Mouse (Mus musculus) liver, embryonic 12.5 days (tissue): ENCODE data around the gene BC049762. TPM values are rescaled to one million over a fixed set of nuclear protein-coding genes. Genes with fewer than 3 reads are reported as not detected.

Experiments
- ATAC-seq: fragments of 200-750 bp; cut with Nextera tagmentation; 2 replicates; pipeline ENCODE4 v1.8.0; 2017; ENCODE audit warnings: moderate number of reproducible peaks, mild to moderate bottlenecking, moderate library complexity
- H3K27ac ChIP-seq: fragments of 300-500 bp; sonication (generic); 2 replicates; pipeline ENCODE4 v1.5.1; 2016; ENCODE audit warnings: mild to moderate bottlenecking
- H3K27me3 ChIP-seq: fragments of 300-500 bp; sonication (generic); replicated peaks from 2 replicates; pipeline ENCODE4 v1.6.1; 2016; ENCODE audit warnings: mild to moderate bottlenecking, moderate library complexity
- H3K36me3 ChIP-seq: fragments of 300-500 bp; sonication (generic); 2 replicates; pipeline ENCODE4 v1.6.1; 2016; ENCODE audit warnings: mild to moderate bottlenecking, moderate library complexity
- H3K4me1 ChIP-seq: fragments of 300-500 bp; sonication (generic); 2 replicates; pipeline ENCODE4 v1.6.1; 2016
- H3K4me2 ChIP-seq: fragments of 300-500 bp; sonication (generic); 2 replicates; pipeline ENCODE4 v1.6.1; 2016; ENCODE audit warnings: mild to moderate bottlenecking, moderate library complexity
- H3K4me3 ChIP-seq: fragments of 300-500 bp; sonication (generic); 2 replicates; pipeline ENCODE4 v1.5.1; 2016; ENCODE audit warnings: mild to moderate bottlenecking, moderate library complexity
- H3K9ac ChIP-seq: fragments of 300-500 bp; sonication (generic); 2 replicates; pipeline ENCODE4 v1.6.1; 2016; ENCODE audit warnings: mild to moderate bottlenecking, moderate library complexity
- H3K9me3 ChIP-seq: fragments of 300-500 bp; sonication (generic); replicated peaks from 2 replicates; pipeline ENCODE4 v1.6.1; 2016; ENCODE audit warnings: mild to moderate bottlenecking, moderate library complexity
- WGBS: fragments of 180-500 bp; shearing (Covaris S2); methylation state at CpG from one replicate; pipeline ENCODE4 v1.1.7; 2016; ENCODE audit not compliant: insufficient replicate concordance; 5-methylcytosine and 5-hydroxymethylcytosine counted together
- polyA plus RNA-seq: library from polyadenylated mRNA; unstranded; fragments of >200 nt; fragmentation: Nextera tagmentation; extraction: Ambion mirVana; gene quantifications from 2 replicates; pipeline ENCODE4 v1.2.1, GENCODE M21; 2016

The BC049762 gene
- polyA plus RNA-seq, 1 experiment from 2014 or later: 0.56 TPM

GRCm38 (mm10) chr11:51265326-51265725, 2.5 kb upstream of the BC049762 start:
- H3K4me2 ChIP-seq: peak overlapping the region; percentile 91
- H3K27ac ChIP-seq: peak overlapping the region; percentile 95; the same call in 1 of the 2 replicates
- H3K9ac ChIP-seq: peak overlapping the region; percentile 96
- ATAC-seq: no peak
- WGBS: 45% methylated on average over 3 of the region's 3 CpGs
- H3K27me3 ChIP-seq: no peaks in the 10 kb centered on the region
- H3K4me1 ChIP-seq: peaks cover 37% of the 10 kb centered on the region
- peak overlapping the region; percentile 87 for H3K4me3 ChIP-seq
- no peaks in the 10 kb centered on the region for H3K9me3 ChIP-seq
- peaks cover 35% of the 10 kb centered on the region for H3K36me3 ChIP-seq

- no peaks in the 10 kb centered on the region for H3K27me3 ChIP-seq
- no peaks in the 10 kb centered on the region for H3K9me3 ChIP-seq
- H3K27ac ChIP-seq: peak overlapping the region; percentile 95
- H3K9ac ChIP-seq: peak overlapping the region; percentile 96
- H3K36me3 ChIP-seq: peaks cover 26% of the 10 kb centered on the region
- H3K4me1 ChIP-seq: peaks cover 37% of the 10 kb centered on the region
- peak overlapping the region; percentile 91 for H3K4me2 ChIP-seq
- peak overlapping the region; percentile 87 for H3K4me3 ChIP-seq
- no peak for ATAC-seq
- WGBS: 8% methylated on average over 6 of the region's 6 CpGs
Observed at GRCm38 (mm10) chr11:51264352-51264751, 1.5 kb upstream of the BC049762 start.

GRCm38 (mm10) chr11:51263286-51263831, 513 bp upstream of the BC049762 start:
- under 1% methylated on average over 50 of the region's 50 CpGs for WGBS
- ATAC-seq: peak; percentile 48
- H3K4me1 ChIP-seq: peaks cover 37% of the 10 kb centered on the region
- H3K27me3 ChIP-seq: no peaks in the 10 kb centered on the region
- peak overlapping the region; percentile 87 for H3K4me3 ChIP-seq
- H3K27ac ChIP-seq: peak overlapping the region; percentile 95
- peak overlapping the region; percentile 96 for H3K9ac ChIP-seq
- no peaks in the 10 kb centered on the region for H3K9me3 ChIP-seq
- peak overlapping the region; percentile 91 for H3K4me2 ChIP-seq
- peaks cover 18% of the 10 kb centered on the region for H3K36me3 ChIP-seq

GRCm38 (mm10) chr11:51261680-51262219, 1.1 kb downstream of the BC049762 start, which contains the start of gene Clk4:
TSS of gene Clk4 (plus strand) at chr11:51261730.
- H3K9ac ChIP-seq: peak within 1 kb of the TSS; percentile 77
- peaks cover 36% of the 10 kb centered on the region for H3K4me1 ChIP-seq
- 59% methylated on average over 3 of the region's 3 CpGs for WGBS
- H3K36me3 ChIP-seq: peaks cover 5% of the 10 kb centered on the region
- H3K9me3 ChIP-seq: no peaks in the 10 kb centered on the region
- peak within 1 kb of the TSS; percentile 91 for H3K4me2 ChIP-seq
- ATAC-seq: no peak
- H3K27ac ChIP-seq: peak within 1 kb of the TSS; percentile 95
- H3K4me3 ChIP-seq: peak within 1 kb of the TSS; percentile 87
- no peaks in the 10 kb centered on the region for H3K27me3 ChIP-seq

- Histone ChIP-seq H3K4me2 (no peak overlapping the region), H3K4me3 (no peak overlapping the region), H3K27me3 (0 out of 2 replicates have a peak, but pooled peaks cover 3% of the 10 kb centered on the region), H3K36me3 (no peaks in the 10 kb centered on the region), H3K27ac (no peak overlapping the region), H3K4me1 (peaks cover 5% of the 10 kb centered on the region), H3K9me3 (no peaks in the 10 kb centered on the region), H3K9ac (no peak overlapping the region)
- 73% methylated on average over 4 of the region's 4 CpGs for WGBS
- ATAC-seq: no peak
Observed at GRCm38 (mm10) chr11:51257006-51257405, 5.8 kb downstream of the BC049762 start.

GRCm38 (mm10) chr11:51242897-51243296, 19.9 kb downstream of the BC049762 start:
- H3K27me3 ChIP-seq: no peaks in the 10 kb centered on the region
- no peaks in the 10 kb centered on the region for H3K4me1 ChIP-seq
- H3K9ac ChIP-seq: no peak overlapping the region
- 55% methylated on average over 2 of the region's 2 CpGs for WGBS
- H3K36me3 ChIP-seq: no peaks in the 10 kb centered on the region
- no peak overlapping the region for H3K4me2 ChIP-seq
- H3K27ac ChIP-seq: no peak overlapping the region
- no peak for ATAC-seq
- H3K9me3 ChIP-seq: no peaks in the 10 kb centered on the region
- H3K4me3 ChIP-seq: no peak overlapping the region

GRCm38 (mm10) chr11:51234626-51235025, 28.2 kb downstream of the BC049762 start:
- H3K27me3 ChIP-seq: peaks cover 3% of the 10 kb centered on the region; the same call in 1 of the 2 replicates
- ATAC-seq: no peak
- 66% methylated on average over 9 of the region's 9 CpGs for WGBS

GRCm38 (mm10) chr11:51227104-51227503, 35.7 kb downstream of the BC049762 start:
- H3K9me3 ChIP-seq: no peaks in the 10 kb centered on the region
- H3K4me2 ChIP-seq: no peak overlapping the region
- ATAC-seq: no peak
- no peaks in the 10 kb centered on the region for H3K4me1 ChIP-seq
- H3K9ac ChIP-seq: no peak overlapping the region
- no peaks in the 10 kb centered on the region for H3K36me3 ChIP-seq
- H3K27me3 ChIP-seq: no peaks in the 10 kb centered on the region
- H3K27ac ChIP-seq: no peak overlapping the region
- 81% methylated on average over 4 of the region's 4 CpGs for WGBS
- no peak overlapping the region for H3K4me3 ChIP-seq

More at GRCm38 (mm10) chr11:51234626-51235025, 28.2 kb downstream of the BC049762 start:
- Histone ChIP-seq H3K4me1 (no peaks in the 10 kb centered on the region), H3K9me3 (no peaks in the 10 kb centered on the region), H3K4me2 (no peak overlapping the region), H3K27ac (no peak overlapping the region), H3K36me3 (no peaks in the 10 kb centered on the region), H3K9ac (no peak overlapping the region), H3K4me3 (no peak overlapping the region)

GRCm38 (mm10) chr11:51220308-51220707, 42.5 kb downstream of the BC049762 start, which contains the start of gene Gm12569:
TSS of gene Gm12569 (plus strand) at chr11:51220473.
- H3K4me3 ChIP-seq: no peak within 1 kb of the TSS
- no peak for ATAC-seq
- H3K27ac ChIP-seq: no peak within 1 kb of the TSS
- H3K36me3 ChIP-seq: no peaks in the 10 kb centered on the region
- no peaks in the 10 kb centered on the region for H3K9me3 ChIP-seq
- 77% methylated on average over 11 of the region's 11 CpGs for WGBS
- H3K4me2 ChIP-seq: no peak within 1 kb of the TSS
- no peaks in the 10 kb centered on the region for H3K4me1 ChIP-seq
- H3K9ac ChIP-seq: no peak within 1 kb of the TSS
- no peaks in the 10 kb centered on the region for H3K27me3 ChIP-seq

GRCm38 (mm10) chr11:51219396-51219980, 43.4 kb downstream of the BC049762 start:
- no peak overlapping the region for H3K4me3 ChIP-seq
- H3K9ac ChIP-seq: no peak overlapping the region
- ATAC-seq: no peak
- H3K9me3 ChIP-seq: no peaks in the 10 kb centered on the region
- 69% methylated on average over 12 of the region's 12 CpGs for WGBS
- H3K4me2 ChIP-seq: no peak overlapping the region
- no peaks in the 10 kb centered on the region for H3K4me1 ChIP-seq
- no peak overlapping the region for H3K27ac ChIP-seq
- no peaks in the 10 kb centered on the region for H3K36me3 ChIP-seq
- no peaks in the 10 kb centered on the region for H3K27me3 ChIP-seq

- ATAC-seq: no peak
- Histone ChIP-seq H3K4me2 (no peak overlapping the region), H3K4me3 (no peak overlapping the region), H3K9me3 (no peaks in the 10 kb centered on the region), H3K27me3 (no peaks in the 10 kb centered on the region), H3K4me1 (no peaks in the 10 kb centered on the region), H3K9ac (no peak overlapping the region), H3K27ac (no peak overlapping the region), H3K36me3 (no peaks in the 10 kb centered on the region)
- WGBS: 69% methylated on average over 7 of the region's 7 CpGs
Observed at GRCm38 (mm10) chr11:51214021-51214420, 48.8 kb downstream of the BC049762 start.

- Histone ChIP-seq H3K27me3 (no peaks in the 10 kb centered on the region), H3K27ac (no peak overlapping the region), H3K4me3 (no peak overlapping the region), H3K4me1 (no peaks in the 10 kb centered on the region), H3K9ac (no peak overlapping the region), H3K4me2 (no peak overlapping the region), H3K36me3 (no peaks in the 10 kb centered on the region), H3K9me3 (no peaks in the 10 kb centered on the region)
- no peak for ATAC-seq
- 61% methylated on average over 5 of the region's 5 CpGs for WGBS
Observed at GRCm38 (mm10) chr11:51211426-51211825, 51.4 kb downstream of the BC049762 start.
